Mouse (Mus musculus) midbrain, embryonic 14.5 days (tissue): ENCODE measurements around the gene Hacl1. TPM values are rescaled to one million over a fixed set of nuclear protein-coding genes. Genes with fewer than 3 reads are reported as not detected.
A peak's percentile ranks its signal among the peaks of the same experiment; 100 is the strongest.
"Not testable (repeated sequence)": the region's sequence is repeated elsewhere in the genome, so short reads cannot be mapped to it uniquely, and the experiment has no call there.

ENCODE experiments used
- ATAC-seq: fragments of 200-750 bp; cut with Nextera tagmentation; 2 replicates; pipeline ENCODE4 v1.8.0; 2017; ENCODE audit warnings: moderate number of reproducible peaks, moderate library complexity; ENCODE audit not compliant: low FRiP score, low TSS enrichment
- DNase-seq: peaks from one replicate; pipeline ENCODE4 v3.0.0-alpha.2; 2015
- H3K27ac ChIP-seq: fragments of 300-500 bp; sonication (generic); replicated peaks from 2 replicates; pipeline ENCODE4 v1.5.1; 2014; ENCODE audit warnings: mild to moderate bottlenecking, low read depth, low read length, moderate library complexity
- H3K27me3 ChIP-seq: fragments of 300-500 bp; sonication (generic); 2 replicates; pipeline ENCODE4 v1.6.1; 2014; ENCODE audit warnings: low read length, control low read depth, mixed read lengths; ENCODE audit not compliant: control insufficient read depth, insufficient read depth
- H3K36me3 ChIP-seq: fragments of 300-500 bp; sonication (generic); 2 replicates; pipeline ENCODE4 v1.6.1; 2014; ENCODE audit warnings: low read length, control low read depth; ENCODE audit not compliant: control insufficient read depth, insufficient read depth
- H3K4me1 ChIP-seq: fragments of 300-500 bp; sonication (generic); 2 replicates; pipeline ENCODE4 v1.6.1; 2014; ENCODE audit warnings: mild to moderate bottlenecking, antibody characterized with exemption, low read length, control low read depth; ENCODE audit not compliant: control insufficient read depth, insufficient read depth
- H3K4me2 ChIP-seq: fragments of 300-500 bp; sonication (generic); 2 replicates; pipeline ENCODE4 v1.6.1; 2014; ENCODE audit warnings: mild to moderate bottlenecking, low read length, moderate library complexity
- H3K4me3 ChIP-seq: fragments of 300-500 bp; sonication (generic); replicated peaks from 2 replicates; pipeline ENCODE4 v1.5.1; 2014; ENCODE audit warnings: low read depth, low read length
- H3K9ac ChIP-seq: fragments of 300-500 bp; sonication (generic); replicated peaks from 2 replicates; pipeline ENCODE4 v1.6.1; 2014; ENCODE audit warnings: mild to moderate bottlenecking, low read length, moderate library complexity
- H3K9me3 ChIP-seq: fragments of 300-500 bp; sonication (generic); 2 replicates; pipeline ENCODE4 v1.6.1; 2016; ENCODE audit warnings: low read length, control low read depth, mixed read lengths; ENCODE audit not compliant: control insufficient read depth
- WGBS: fragments of 180-500 bp; shearing (Covaris S2); extraction: QIAGEN DNeasy Blood & Tissue Kit; methylation state at CpG from one replicate; pipeline ENCODE4 v1.1.7; 2014; 5-methylcytosine and 5-hydroxymethylcytosine counted together
- polyA plus RNA-seq: library from polyadenylated mRNA; unstranded; fragments of >200 nt; fragmentation: Nextera tagmentation; extraction: Ambion mirVana; gene quantifications from 2 replicates; pipeline ENCODE4 v1.2.1, GENCODE M21; 2014

The Hacl1 gene
- polyA plus RNA-seq, 1 experiment from 2014 or later = 8.0 TPM

GRCm38 (mm10) chr14:31622748-31623147 is 18.3 kb downstream of the Hacl1 start:
- H3K4me1 ChIP-seq = no peaks in the 10 kb centered on the region
- 89% methylated on average over 12 of the region's 12 CpGs for WGBS
- no peak overlapping the region for H3K4me3 ChIP-seq
- H3K4me2 ChIP-seq = no peak overlapping the region
- no peaks in the 10 kb centered on the region for H3K36me3 ChIP-seq
- H3K27ac ChIP-seq = no peak overlapping the region
- ATAC-seq (no peak), DNase-seq (no peak)
- no peaks in the 10 kb centered on the region for H3K27me3 ChIP-seq
- H3K9ac ChIP-seq = no peak overlapping the region
- H3K9me3 ChIP-seq = no peaks in the 10 kb centered on the region

- ATAC-seq (no peak), DNase-seq (no peak)
- no peak overlapping the region for H3K4me3 ChIP-seq
- no peak overlapping the region for H3K27ac ChIP-seq
- H3K4me2 ChIP-seq = no peak overlapping the region
- H3K27me3 ChIP-seq = no peaks in the 10 kb centered on the region
- no peaks in the 10 kb centered on the region for H3K36me3 ChIP-seq
- WGBS = 61% methylated on average over 9 of the region's 9 CpGs
- H3K4me1 ChIP-seq = no peaks in the 10 kb centered on the region
- no peaks in the 10 kb centered on the region for H3K9me3 ChIP-seq
- no peak overlapping the region for H3K9ac ChIP-seq
These were observed 20.4 kb downstream of the Hacl1 start for GRCm38 (mm10) chr14:31620591-31621223.

- Histone ChIP-seq H3K4me3 (no peak overlapping the region), H3K4me1 (no peaks in the 10 kb centered on the region), H3K9ac (no peak overlapping the region), H3K27ac (no peak overlapping the region), H3K36me3 (no peaks in the 10 kb centered on the region), H3K9me3 (no peaks in the 10 kb centered on the region), H3K27me3 (no peaks in the 10 kb centered on the region), H3K4me2 (no peak overlapping the region)
- ATAC-seq = no peak
- 96% methylated on average over 3 of the region's 3 CpGs for WGBS
- no peak for DNase-seq
These were observed 23.1 kb downstream of the Hacl1 start for GRCm38 (mm10) chr14:31617997-31618396.

GRCm38 (mm10) chr14:31617204-31617603 is 23.9 kb downstream of the Hacl1 start:
- ATAC-seq (no peak), DNase-seq (no peak)
- H3K4me2 ChIP-seq = no peak overlapping the region
- H3K27me3 ChIP-seq = no peaks in the 10 kb centered on the region
- H3K36me3 ChIP-seq = no peaks in the 10 kb centered on the region
- no peak overlapping the region for H3K27ac ChIP-seq
- no peaks in the 10 kb centered on the region for H3K9me3 ChIP-seq
- WGBS = 92% methylated on average over 9 of the region's 9 CpGs
- no peak overlapping the region for H3K9ac ChIP-seq
- H3K4me1 ChIP-seq = no peaks in the 10 kb centered on the region
- no peak overlapping the region for H3K4me3 ChIP-seq

GRCm38 (mm10) chr14:31613671-31614070 is 27.4 kb downstream of the Hacl1 start:
- 82% methylated on average over 5 of the region's 5 CpGs for WGBS
- Histone ChIP-seq H3K9ac (no peak overlapping the region), H3K9me3 (no peaks in the 10 kb centered on the region), H3K36me3 (no peaks in the 10 kb centered on the region), H3K27me3 (no peaks in the 10 kb centered on the region), H3K27ac (no peak overlapping the region), H3K4me3 (no peak overlapping the region), H3K4me2 (no peak overlapping the region), H3K4me1 (no peaks in the 10 kb centered on the region)
- DNase-seq = no peak
- no peak for ATAC-seq

GRCm38 (mm10) chr14:31611986-31612385 is 29.1 kb downstream of the Hacl1 start:
- Histone ChIP-seq H3K27ac (no peak overlapping the region), H3K4me2 (no peak overlapping the region), H3K27me3 (no peaks in the 10 kb centered on the region), H3K4me1 (no peaks in the 10 kb centered on the region), H3K4me3 (no peak overlapping the region), H3K36me3 (no peaks in the 10 kb centered on the region), H3K9me3 (no peaks in the 10 kb centered on the region), H3K9ac (no peak overlapping the region)
- no peak for DNase-seq
- WGBS = 70% methylated on average over 4 of the region's 4 CpGs
- ATAC-seq = no peak

GRCm38 (mm10) chr14:31605514-31605913 is 35.6 kb downstream of the Hacl1 start:
- ATAC-seq = no peak
- Histone ChIP-seq H3K27me3 (no peaks in the 10 kb centered on the region), H3K4me2 (no peak overlapping the region), H3K9ac (no peak overlapping the region), H3K4me1 (no peaks in the 10 kb centered on the region), H3K27ac (no peak overlapping the region), H3K36me3 (no peaks in the 10 kb centered on the region), H3K4me3 (no peak overlapping the region), H3K9me3 (no peaks in the 10 kb centered on the region)
- WGBS = 62% methylated on average over 6 of the region's 6 CpGs
- DNase-seq = no peak

- no peak overlapping the region for H3K27ac ChIP-seq
These were observed 36.2 kb downstream of the Hacl1 start for GRCm38 (mm10) chr14:31604916-31605315.

GRCm38 (mm10) chr14:31602616-31602979 is 38.5 kb downstream of the Hacl1 start:
- H3K27me3 ChIP-seq, DNase-seq, H3K4me3 ChIP-seq, ATAC-seq, H3K36me3 ChIP-seq, H3K4me1 ChIP-seq, H3K4me2 ChIP-seq, H3K9me3 ChIP-seq, H3K27ac ChIP-seq, H3K9ac ChIP-seq: not testable (repeated sequence)
- 89% methylated on average over 6 of the region's 6 CpGs for WGBS

More at GRCm38 (mm10) chr14:31604916-31605315, 36.2 kb downstream of the Hacl1 start:
- DNase-seq = peak; percentile 14
- Histone ChIP-seq H3K36me3 (no peaks in the 10 kb centered on the region), H3K4me1 (no peaks in the 10 kb centered on the region), H3K9ac (no peak overlapping the region), H3K4me3 (no peak overlapping the region), H3K27me3 (no peaks in the 10 kb centered on the region), H3K4me2 (no peak overlapping the region), H3K9me3 (no peaks in the 10 kb centered on the region)
- WGBS = 87% methylated on average over 5 of the region's 5 CpGs
- no peak for ATAC-seq
